ENCODE assay signal across 15 mouse cellular contexts in genomic region chr4:136568629-136569028, GRCm38 (mm10). TPM values are rescaled to one million over a fixed set of nuclear protein-coding genes. Genes with fewer than 3 reads are reported as not detected.
DNase-seq lines count a peak whose midpoint lies in the region; ATAC-seq and TF ChIP-seq lines count a peak whose summit lies in the region.
"Had no signal": no experiment of that assay in that cellular context is flagged by ENCODE, and none has a peak within 500 bp of the region (broad histone marks: within the 10 kb centered on the region; RNA-seq: fewer than 3 reads in every experiment).

No protein-coding gene starts in this region.

- peak; percentile 21 for DNase-seq in embryo, embryonic 10.5 days (ENCODE audit: low spot score)
- no peak for DNase-seq in embryo, embryonic 9.5 days (ENCODE audit: extremely low spot score)
- peak; percentile 17 for DNase-seq in liver, postnatal 0 days
- peak; percentile 16 for DNase-seq in brain, adult 2 months (ENCODE audit: low read depth, low spot score)
- DNase-seq in Muller cell, postnatal 12 days (ENCODE audit: inconsistent ontology term): no peak
- no peak for DNase-seq in right cerebral cortex, adult 2 months (ENCODE audit: low spot score in 2 of 2)
- DNase-seq: cerebellum, adult 11-12 months had no signal

- no peaks in the 10 kb centered on the region for H3K9me3 ChIP-seq in liver, postnatal 0 days (ENCODE audit: low read length)
- no peaks in the 10 kb centered on the region for H3K9me3 ChIP-seq in liver, embryonic 12.5 days (replicated peaks)
- H3K9me3 ChIP-seq in E14TG2a.4 (ENCODE audit: low read length): no peaks in the 10 kb centered on the region
- H3K9me3 ChIP-seq: embryonic facial prominence, embryonic 13.5 days; heart, embryonic 10.5 days; limb, embryonic 15.5 days; neural tube, embryonic 13.5 days had no signal

- no peak overlapping the region for H3K4me3 ChIP-seq in liver, postnatal 0 days (ENCODE audit: low read depth, low read length)
- H3K4me3 ChIP-seq in liver, embryonic 12.5 days: no peak overlapping the region
- no peak overlapping the region for H3K4me3 ChIP-seq in E14TG2a.4 (replicated peaks; ENCODE audit: low read length)
- H3K4me3 ChIP-seq: embryonic facial prominence, embryonic 13.5 days; heart, embryonic 10.5 days; limb, embryonic 15.5 days; neural tube, embryonic 13.5 days had no signal

- no peaks in the 10 kb centered on the region for H3K27me3 ChIP-seq in liver, postnatal 0 days (ENCODE audit: insufficient read depth, low read length)
- no peaks in the 10 kb centered on the region for H3K27me3 ChIP-seq in liver, embryonic 12.5 days (replicated peaks)
- no peaks in the 10 kb centered on the region for H3K27me3 ChIP-seq in E14TG2a.4 (ENCODE audit: insufficient read depth, low read length)
- H3K27me3 ChIP-seq: embryonic facial prominence, embryonic 13.5 days; limb, embryonic 15.5 days; neural tube, embryonic 13.5 days had no signal

- peak; percentile 19; the same call in 1 of the 2 replicates for TF ChIP-seq CTCF in liver, postnatal 0 days (IDR thresholded peaks at IDR 0.05; ENCODE audit: low read depth)
- peak; percentile 42 for TF ChIP-seq CTCF in E14TG2a.4 (conservative IDR thresholded peaks at IDR 0.05; ENCODE audit: low read length)

- H3K4me2 ChIP-seq in liver, postnatal 0 days (ENCODE audit: low read depth, low read length): no peak overlapping the region
- no peak overlapping the region for H3K4me2 ChIP-seq in liver, embryonic 12.5 days
- H3K4me2 ChIP-seq: embryonic facial prominence, embryonic 13.5 days; hindbrain, embryonic 14.5 days; limb, embryonic 15.5 days; neural tube, embryonic 13.5 days had no signal

- H3K9ac ChIP-seq in liver, postnatal 0 days (replicated peaks): no peak overlapping the region
- H3K9ac ChIP-seq in liver, embryonic 12.5 days: no peak overlapping the region
- H3K9ac ChIP-seq: embryonic facial prominence, embryonic 13.5 days; hindbrain, embryonic 14.5 days; limb, embryonic 15.5 days; neural tube, embryonic 13.5 days had no signal

- H3K36me3 ChIP-seq in liver, postnatal 0 days (replicated peaks; ENCODE audit: insufficient read depth, low read length): peaks cover 41% of the 10 kb centered on the region
- H3K36me3 ChIP-seq in liver, embryonic 12.5 days: peaks cover 83% of the 10 kb centered on the region
- peaks cover 94% of the 10 kb centered on the region for H3K36me3 ChIP-seq in E14TG2a.4 (ENCODE audit: insufficient read depth, low read length)

- H3K4me1 ChIP-seq in liver, postnatal 0 days (ENCODE audit: insufficient read depth): no peaks in the 10 kb centered on the region
- 0 out of 2 replicates have a peak, but pooled peaks cover 4% of the 10 kb centered on the region for H3K4me1 ChIP-seq in liver, embryonic 12.5 days
- peaks cover 67% of the 10 kb centered on the region for H3K4me1 ChIP-seq in E14TG2a.4 (replicated peaks; ENCODE audit: low read depth, low read length)
- H3K4me1 ChIP-seq: embryonic facial prominence, embryonic 13.5 days; neural tube, embryonic 13.5 days had no signal

- 77% methylated on average over 3 of the region's 3 CpGs for WGBS in liver, postnatal 0 days (ENCODE audit: insufficient replicate concordance)
- WGBS in liver, embryonic 12.5 days (ENCODE audit: insufficient replicate concordance): 77% methylated on average over 3 of the region's 3 CpGs

- no peak for ATAC-seq in liver, postnatal 0 days
- no peak for ATAC-seq in liver, embryonic 12.5 days
- ATAC-seq: activated CD4-positive, CD25-positive, alpha-beta regulatory T cell, adult 4 months had no signal

- TF ChIP-seq EP300 in liver, postnatal 0 days (IDR thresholded peaks at IDR 0.05; ENCODE audit: low read depth): no peak

- no peak overlapping the region for H3K27ac ChIP-seq in liver, postnatal 0 days (ENCODE audit: low read depth)
- no peak overlapping the region for H3K27ac ChIP-seq in liver, embryonic 12.5 days
- H3K27ac ChIP-seq: embryonic facial prominence, embryonic 13.5 days; heart, embryonic 10.5 days; hindbrain, embryonic 14.5 days; limb, embryonic 15.5 days; neural tube, embryonic 13.5 days had no signal

RNA-seq across cellular contexts. Expression of gene Kdm1a, which starts 33.9 kb away (rescaled TPM):
- polyA plus RNA-seq in liver, postnatal 0 days (2015; fragmentation: Nextera tagmentation; extraction: Ambion mirVana): 6.3 and 6.8 TPM in 2 replicates
- polyA plus RNA-seq in liver, embryonic 12.5 days (2016; fragmentation: Nextera tagmentation; extraction: Ambion mirVana): 31.3 and 31.9 TPM in 2 replicates

RNA-seq across cellular contexts. Expression of gene Tex46, which starts 41.6 kb away (rescaled TPM):
- not detected in 2 replicates for polyA plus RNA-seq in liver, postnatal 0 days (2015; fragmentation: Nextera tagmentation; extraction: Ambion mirVana)
- not detected in 2 replicates for polyA plus RNA-seq in liver, embryonic 12.5 days (2016; fragmentation: Nextera tagmentation; extraction: Ambion mirVana)
- polyA plus RNA-seq: activated CD4-positive, CD25-positive, alpha-beta regulatory T cell, adult 4 months; embryonic facial prominence, embryonic 13.5 days; heart, embryonic 10.5 days; hindbrain, embryonic 14.5 days; limb, embryonic 15.5 days; neural tube, embryonic 13.5 days had no signal

RNA-seq across cellular contexts. Expression of gene Lactbl1, which starts 53.8 kb away (rescaled TPM):
- not detected in 2 replicates for polyA plus RNA-seq in liver, postnatal 0 days (2015; fragmentation: Nextera tagmentation; extraction: Ambion mirVana)
- polyA plus RNA-seq in liver, embryonic 12.5 days (2016; fragmentation: Nextera tagmentation; extraction: Ambion mirVana): not detected in 2 replicates
- polyA plus RNA-seq: activated CD4-positive, CD25-positive, alpha-beta regulatory T cell, adult 4 months; embryonic facial prominence, embryonic 13.5 days; heart, embryonic 10.5 days; limb, embryonic 15.5 days; neural tube, embryonic 13.5 days had no signal

Comparison
In these comparisons a context has a peak if more than half of its experiments do, and no peak if none do; other contexts are left out.
1. DNase-seq: peak in embryo, embryonic 10.5 days (single experiment), liver, postnatal 0 days (single experiment) and brain, adult 2 months (single experiment); none in embryo, embryonic 9.5 days (single experiment), Muller cell, postnatal 12 days (single experiment) and right cerebral cortex, adult 2 months (0 of 2).